24 mouse cellular contexts compared by ENCODE assay signal in genomic region chr17:53247593-53248236, GRCm38 (mm10).
DNase-seq lines count a peak whose midpoint lies in the region; ATAC-seq and TF ChIP-seq lines count a peak whose summit lies in the region.
"Had no signal": no experiment of that assay in that cellular context is flagged by ENCODE, and none has a peak within 500 bp of the region (broad histone marks: within the 10 kb centered on the region; RNA-seq: fewer than 3 reads in every experiment).

No protein-coding gene starts in this region.

- H3K4me3 ChIP-seq in midbrain, embryonic 14.5 days (replicated peaks; ENCODE audit: low read depth, low read length), result no peak overlapping the region
- no peak overlapping the region for H3K4me3 ChIP-seq in midbrain, embryonic 11.5 days (ENCODE audit: low read depth, low read length)
- no peak overlapping the region for H3K4me3 ChIP-seq in forebrain, postnatal 0 days (ENCODE audit: low read depth, low read length)
- H3K4me3 ChIP-seq: erythroblast, embryonic 14.5 days; hindbrain, embryonic 13.5 days; kidney, embryonic 15.5 days; limb, embryonic 12.5 days; lung, embryonic 15.5 days; midbrain, embryonic 12.5 days; myocyte; neural tube, embryonic 13.5 days had no signal

- peak overlapping the region; percentile 41; the same call in 1 of the 2 replicates for H3K27ac ChIP-seq in midbrain, embryonic 14.5 days (replicated peaks; ENCODE audit: low read depth, low read length)
- no peak overlapping the region for H3K27ac ChIP-seq in midbrain, embryonic 11.5 days (ENCODE audit: low read depth, low read length)
- no peak overlapping the region for H3K27ac ChIP-seq in forebrain, postnatal 0 days (ENCODE audit: low read depth, low read length)
- H3K27ac ChIP-seq: hindbrain, embryonic 13.5 days; kidney, embryonic 15.5 days; limb, embryonic 12.5 days; lung, embryonic 15.5 days; midbrain, embryonic 12.5 days; neural tube, embryonic 13.5 days had no signal

- intact Hi-C loops in left cerebral cortex, postnatal 36 days (cut with DNase I), result no loop called here

- DNase-seq in heart, adult 11 months, result peak; percentile 29
- no peak for DNase-seq in heart, adult 8-10 months (ENCODE audit: low spot score)
- DNase-seq in midbrain, embryonic 14.5 days, result peak; percentile 39
- no peak for DNase-seq in midbrain, embryonic 11.5 days (ENCODE audit: low spot score, missing footprints)
- peak; percentile 28 for DNase-seq in forebrain, postnatal 0 days
- no peak for DNase-seq in frontal cortex, postnatal 36 days (ENCODE audit: low spot score in 2 of 2)
- DNase-seq in left cerebral cortex, postnatal 36 days (ENCODE audit: low spot score in 2 of 2), result no peak
- DNase-seq: adrenal gland, postnatal 25 days; cerebellum, adult 2 months; cerebellum, postnatal 14 days; heart, postnatal 14 days; kidney, adult 18-20 months; kidney, postnatal 25 days; thymus, adult 2 months; thymus, postnatal 4 days had no signal

- no peak overlapping the region for H3K9ac ChIP-seq in midbrain, embryonic 14.5 days (replicated peaks; ENCODE audit: low read length)
- no peak overlapping the region for H3K9ac ChIP-seq in midbrain, embryonic 11.5 days (ENCODE audit: low read length)
- H3K9ac ChIP-seq in forebrain, postnatal 0 days, result no peak overlapping the region
- H3K9ac ChIP-seq: hindbrain, embryonic 13.5 days; kidney, embryonic 15.5 days; limb, embryonic 12.5 days; lung, embryonic 15.5 days; midbrain, embryonic 12.5 days; neural tube, embryonic 13.5 days had no signal

- H3K4me1 ChIP-seq in midbrain, embryonic 14.5 days (ENCODE audit: control insufficient read depth, insufficient read depth, low read length), result 0 out of 2 replicates have a peak, but pooled peaks cover 3% of the 10 kb centered on the region
- H3K4me1 ChIP-seq in midbrain, embryonic 11.5 days (ENCODE audit: control insufficient read depth, insufficient read depth, low read length), result no peaks in the 10 kb centered on the region
- H3K4me1 ChIP-seq in forebrain, postnatal 0 days (ENCODE audit: insufficient read depth), result no peaks in the 10 kb centered on the region
- H3K4me1 ChIP-seq: hindbrain, embryonic 13.5 days; kidney, embryonic 15.5 days; limb, embryonic 12.5 days; lung, embryonic 15.5 days; midbrain, embryonic 12.5 days had no signal

- H3K27me3 ChIP-seq in midbrain, embryonic 14.5 days (ENCODE audit: control insufficient read depth, insufficient read depth, low read length), result no peaks in the 10 kb centered on the region
- H3K27me3 ChIP-seq in midbrain, embryonic 11.5 days (ENCODE audit: control insufficient read depth, insufficient read depth, low read length), result no peaks in the 10 kb centered on the region
- no peaks in the 10 kb centered on the region for H3K27me3 ChIP-seq in forebrain, postnatal 0 days (ENCODE audit: insufficient read depth, low read length)
- H3K27me3 ChIP-seq: hindbrain, embryonic 13.5 days; kidney, embryonic 15.5 days; limb, embryonic 12.5 days; lung, embryonic 15.5 days; midbrain, embryonic 12.5 days; neural tube, embryonic 13.5 days had no signal

- TF ChIP-seq CTCF in forebrain, postnatal 0 days (IDR thresholded peaks at IDR 0.05; ENCODE audit: low read depth), result no peak

- WGBS in midbrain, embryonic 14.5 days, result 61% methylated on average over 3 of the region's 3 CpGs
- 76% methylated on average over 3 of the region's 3 CpGs for WGBS in midbrain, embryonic 11.5 days
- WGBS in forebrain, postnatal 0 days, result 43% methylated on average over 3 of the region's 3 CpGs

- no peaks in the 10 kb centered on the region for H3K36me3 ChIP-seq in midbrain, embryonic 14.5 days (ENCODE audit: control insufficient read depth, insufficient read depth, low read length)
- no peaks in the 10 kb centered on the region for H3K36me3 ChIP-seq in midbrain, embryonic 11.5 days (ENCODE audit: control insufficient read depth, insufficient read depth, low read length)
- no peaks in the 10 kb centered on the region for H3K36me3 ChIP-seq in forebrain, postnatal 0 days (ENCODE audit: insufficient read depth)
- H3K36me3 ChIP-seq: hindbrain, embryonic 13.5 days; kidney, embryonic 15.5 days; limb, embryonic 12.5 days; lung, embryonic 15.5 days; midbrain, embryonic 12.5 days; neural tube, embryonic 13.5 days had no signal

- no peak overlapping the region for H3K4me2 ChIP-seq in midbrain, embryonic 14.5 days (ENCODE audit: low read length)
- no peak overlapping the region for H3K4me2 ChIP-seq in midbrain, embryonic 11.5 days
- no peak overlapping the region for H3K4me2 ChIP-seq in forebrain, postnatal 0 days (ENCODE audit: low read depth)
- H3K4me2 ChIP-seq: hindbrain, embryonic 13.5 days; kidney, embryonic 15.5 days; limb, embryonic 12.5 days; lung, embryonic 15.5 days; midbrain, embryonic 12.5 days; neural tube, embryonic 13.5 days had no signal

- H3K9me3 ChIP-seq in midbrain, embryonic 14.5 days (ENCODE audit: control insufficient read depth, low read length), result no peaks in the 10 kb centered on the region
- no peaks in the 10 kb centered on the region for H3K9me3 ChIP-seq in midbrain, embryonic 11.5 days (ENCODE audit: control insufficient read depth, low read length)
- H3K9me3 ChIP-seq in forebrain, postnatal 0 days (ENCODE audit: low read length), result no peaks in the 10 kb centered on the region
- H3K9me3 ChIP-seq: hindbrain, embryonic 13.5 days; kidney, embryonic 15.5 days; limb, embryonic 12.5 days; lung, embryonic 15.5 days; midbrain, embryonic 12.5 days; neural tube, embryonic 13.5 days had no signal

- ATAC-seq in midbrain, embryonic 14.5 days (ENCODE audit: low FRiP score, low TSS enrichment), result no peak
- ATAC-seq in midbrain, embryonic 11.5 days (ENCODE audit: low FRiP score), result no peak
- ATAC-seq in forebrain, postnatal 0 days, result peak; percentile 85
- ATAC-seq: CD4-positive, CD25-positive, alpha-beta regulatory T cell, adult 4 months had no signal

Comparison
In these comparisons a context has a peak if more than half of its experiments do, and no peak if none do; other contexts are left out.
1. DNase-seq: peak in heart, adult 11 months (single experiment), midbrain, embryonic 14.5 days (single experiment) and forebrain, postnatal 0 days (single experiment); none in heart, adult 8-10 months (single experiment), midbrain, embryonic 11.5 days (single experiment), frontal cortex, postnatal 36 days (0 of 2) and left cerebral cortex, postnatal 36 days (0 of 2).